Mouse (Mus musculus) liver, postnatal 0 days (tissue): ENCODE results near the gene Tedc2.

Experiments
- CTCF ChIP-seq: sonication (generic); IDR thresholded peaks from 2 replicates; pipeline ENCODE4 v1.5.1; 2016; ENCODE audit warnings: antibody characterized with exemption, low read depth
- EP300 ChIP-seq: IDR thresholded peaks from 2 replicates; pipeline ENCODE4 v1.6.1; 2016; ENCODE audit warnings: antibody characterized with exemption, low read depth, mild to moderate bottlenecking

DNA sequence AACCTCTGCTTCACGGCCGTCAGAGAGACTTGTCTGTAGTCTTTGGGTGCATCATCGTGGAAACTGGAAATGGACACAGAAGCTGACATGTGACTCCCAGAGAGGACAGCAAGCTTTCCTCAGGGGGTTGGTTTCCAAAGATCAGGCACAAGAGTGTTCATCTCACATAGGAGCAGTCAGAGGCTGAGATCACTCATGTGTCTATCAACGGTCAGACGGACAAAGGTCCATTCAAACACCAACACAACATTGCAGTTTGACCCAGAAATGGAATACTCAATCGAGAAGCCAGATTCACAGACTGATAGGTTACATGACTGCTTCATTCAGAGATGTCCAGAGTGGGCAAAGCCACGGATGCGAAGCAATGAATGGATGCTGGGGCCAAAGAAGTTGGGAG, 6.1 kb upstream of the Tedc2 start:
- TF ChIP-seq CTCF, result no peak
- TF ChIP-seq EP300, result no peak
